Mouse (Mus musculus) kidney, embryonic 15.5 days (tissue): ENCODE measurements around the gene Layn. TPM values are rescaled to one million over a fixed set of nuclear protein-coding genes. Genes with fewer than 3 reads are reported as not detected.

Experiments used
- ATAC-seq: fragments of 200-750 bp; cut with Nextera tagmentation; replicated peaks from 2 replicates; pipeline ENCODE4 v1.8.0; 2017; ENCODE audit warnings: moderate TSS enrichment; ENCODE audit not compliant: low FRiP score
- H3K27ac ChIP-seq: fragments of 300-500 bp; sonication (generic); 2 replicates; pipeline ENCODE4 v1.5.1; 2015; ENCODE audit warnings: mild to moderate bottlenecking, inconsistent platforms
- H3K27me3 ChIP-seq: fragments of 300-500 bp; sonication (generic); 2 replicates; pipeline ENCODE4 v1.6.1; 2015; ENCODE audit warnings: inconsistent platforms
- H3K36me3 ChIP-seq: fragments of 300-500 bp; sonication (generic); 2 replicates; pipeline ENCODE4 v1.6.1; 2015; ENCODE audit warnings: inconsistent platforms
- H3K4me1 ChIP-seq: fragments of 300-500 bp; sonication (generic); 2 replicates; pipeline ENCODE4 v1.6.1; 2015; ENCODE audit warnings: inconsistent platforms
- H3K4me2 ChIP-seq: fragments of 300-500 bp; sonication (generic); 2 replicates; pipeline ENCODE4 v1.6.1; 2015; ENCODE audit warnings: moderate library complexity, mild to moderate bottlenecking, inconsistent platforms
- H3K4me3 ChIP-seq: fragments of 300-500 bp; sonication (generic); replicated peaks from 2 replicates; pipeline ENCODE4 v1.5.1; 2015; ENCODE audit warnings: mild to moderate bottlenecking, inconsistent platforms
- H3K9ac ChIP-seq: fragments of 300-500 bp; sonication (generic); 2 replicates; pipeline ENCODE4 v1.6.1; 2015; ENCODE audit warnings: mild to moderate bottlenecking, inconsistent platforms
- H3K9me3 ChIP-seq: fragments of 300-500 bp; sonication (generic); replicated peaks from 2 replicates; pipeline ENCODE4 v1.6.1; 2016; ENCODE audit warnings: inconsistent platforms
- WGBS: fragments of 180-500 bp; shearing (Covaris S2); methylation state at CpG from one replicate; pipeline ENCODE4 v1.1.7; 2015; ENCODE audit warnings: mixed read lengths; 5-methylcytosine and 5-hydroxymethylcytosine counted together
- polyA plus RNA-seq: library from polyadenylated mRNA; unstranded; fragments of >200 nt; fragmentation: Nextera tagmentation; extraction: Ambion mirVana; gene quantifications from 2 replicates; pipeline ENCODE4 v1.2.1, GENCODE M21; 2015

Layn gene
- polyA plus RNA-seq, 1 experiment from 2014 or later: 8.1 TPM

DNA sequence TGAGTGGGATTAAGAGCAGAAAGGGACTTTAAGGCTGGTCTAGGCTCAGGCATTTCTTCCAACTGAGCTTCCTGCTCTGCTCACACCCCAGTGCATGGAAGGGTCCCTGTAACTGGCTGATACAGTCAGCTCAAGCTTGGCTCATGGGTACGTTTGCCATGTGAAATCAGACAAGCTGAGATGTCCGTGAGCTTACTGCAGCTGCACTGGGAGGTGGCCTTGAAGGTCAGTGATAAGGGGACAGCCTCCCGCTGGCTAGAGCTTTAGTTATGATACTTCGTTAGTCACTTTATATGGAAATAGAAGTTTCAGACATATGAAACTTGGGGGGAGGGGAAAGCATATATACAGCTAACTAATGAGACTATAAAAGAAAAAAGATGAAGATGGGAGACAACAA lies 6.1 kb downstream of the Layn start:
- no peak overlapping the region for H3K4me2 ChIP-seq
- no peak overlapping the region for H3K27ac ChIP-seq
- no peak for ATAC-seq
- no peaks in the 10 kb centered on the region for H3K9me3 ChIP-seq
- H3K4me1 ChIP-seq: peaks cover 5% of the 10 kb centered on the region
- H3K27me3 ChIP-seq: no peaks in the 10 kb centered on the region
- no peak overlapping the region for H3K4me3 ChIP-seq
- no peak overlapping the region for H3K9ac ChIP-seq
- 78% methylated on average over 4 of the region's 4 CpGs for WGBS
- H3K36me3 ChIP-seq: no peaks in the 10 kb centered on the region

DNA sequence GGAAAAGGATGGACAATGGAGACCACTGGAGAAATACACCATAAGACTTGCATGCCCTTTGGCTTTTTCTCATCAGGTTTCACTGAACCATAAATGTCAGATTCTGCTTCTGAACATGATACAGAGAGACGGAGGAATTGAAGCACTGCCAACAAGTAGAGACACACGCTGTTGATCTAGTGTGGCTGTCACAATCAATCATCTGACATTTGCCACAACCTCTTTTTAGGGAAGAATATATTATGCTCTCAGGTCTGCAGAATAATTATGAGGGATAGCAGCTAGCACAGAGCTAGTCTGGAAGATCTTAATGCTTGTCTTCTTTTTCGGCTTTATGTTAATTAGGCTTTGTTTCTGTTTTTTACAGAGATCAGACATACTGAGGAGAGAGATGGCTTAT lies 8.7 kb downstream of the Layn start:
- H3K27ac ChIP-seq: no peak overlapping the region
- no peak overlapping the region for H3K9ac ChIP-seq
- ATAC-seq: no peak
- H3K27me3 ChIP-seq: no peaks in the 10 kb centered on the region
- no peaks in the 10 kb centered on the region for H3K4me1 ChIP-seq
- H3K4me2 ChIP-seq: no peak overlapping the region
- H3K4me3 ChIP-seq: no peak overlapping the region
- WGBS: 40% methylated on average over 3 of the region's 3 CpGs
- H3K36me3 ChIP-seq: no peaks in the 10 kb centered on the region
- H3K9me3 ChIP-seq: no peaks in the 10 kb centered on the region

DNA sequence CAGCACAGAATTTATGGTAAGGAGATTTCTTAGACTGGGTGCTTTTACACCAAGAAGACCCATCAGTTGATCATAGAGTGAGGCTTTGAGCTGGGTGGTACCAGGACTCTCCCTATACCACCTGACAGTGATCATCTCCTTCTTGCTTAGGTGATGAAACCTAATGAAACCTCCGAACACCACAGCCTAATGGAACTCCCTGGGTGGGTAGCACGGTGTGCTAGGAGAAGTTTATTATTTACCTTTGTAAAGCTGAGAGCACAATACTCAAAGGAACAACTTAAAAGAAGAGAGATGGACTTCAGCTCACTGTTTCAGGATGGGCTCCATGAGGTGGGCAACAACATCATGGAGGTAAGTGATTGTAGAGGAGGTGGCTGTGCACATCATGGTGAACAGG lies 16.3 kb downstream of the Layn start, which contains the start of gene Btg4:
Gene Btg4 (plus strand): TSS at position 301 of the 400 bp plus-strand sequence.
- H3K4me3 ChIP-seq: no peak within 1 kb of the TSS
- H3K36me3 ChIP-seq: no peaks in the 10 kb centered on the region
- no peak for ATAC-seq
- H3K27me3 ChIP-seq: no peaks in the 10 kb centered on the region
- H3K4me2 ChIP-seq: no peak within 1 kb of the TSS
- no peak within 1 kb of the TSS for H3K9ac ChIP-seq
- H3K9me3 ChIP-seq: no peaks in the 10 kb centered on the region
- 0 out of 2 replicates have a peak, but pooled peaks cover 2% of the 10 kb centered on the region for H3K4me1 ChIP-seq
- WGBS: 75% methylated on average over 2 of the region's 2 CpGs
- H3K27ac ChIP-seq: no peak within 1 kb of the TSS

DNA sequence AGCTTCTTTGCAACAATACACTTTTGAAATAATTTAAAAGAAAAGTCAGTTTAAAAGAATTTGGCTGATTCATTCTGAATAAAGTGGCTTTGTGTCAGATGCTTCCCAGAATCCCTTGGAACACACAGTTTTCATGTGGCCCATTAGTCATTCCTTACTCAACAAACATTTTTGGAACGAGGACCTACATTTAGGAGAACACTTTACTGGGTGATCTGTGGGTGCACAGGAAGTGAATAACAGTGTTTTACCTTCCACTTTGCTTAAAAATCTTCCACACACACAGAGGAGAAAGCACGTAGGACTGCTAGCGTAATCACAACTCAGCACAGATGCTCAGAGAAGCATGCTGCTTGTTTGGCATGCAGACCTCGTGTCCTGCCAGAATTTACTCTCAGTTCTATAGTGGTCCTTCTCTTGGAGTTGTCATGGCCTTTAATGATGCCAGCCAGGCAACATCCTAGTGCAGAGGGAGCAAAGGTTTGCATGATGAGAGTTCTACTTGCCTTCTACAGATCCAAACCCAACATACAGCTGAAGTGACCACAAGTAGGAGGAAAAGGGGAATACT lies 17.9 kb downstream of the Layn start:
- Histone ChIP-seq H3K27ac (no peak overlapping the region), H3K4me3 (no peak overlapping the region), H3K27me3 (no peaks in the 10 kb centered on the region), H3K4me2 (no peak overlapping the region), H3K9ac (no peak overlapping the region), H3K9me3 (no peaks in the 10 kb centered on the region), H3K4me1 (0 out of 2 replicates have a peak, but pooled peaks cover 2% of the 10 kb centered on the region), H3K36me3 (no peaks in the 10 kb centered on the region)
- ATAC-seq: no peak
- 75% methylated on average over 4 of the region's 4 CpGs for WGBS

DNA sequence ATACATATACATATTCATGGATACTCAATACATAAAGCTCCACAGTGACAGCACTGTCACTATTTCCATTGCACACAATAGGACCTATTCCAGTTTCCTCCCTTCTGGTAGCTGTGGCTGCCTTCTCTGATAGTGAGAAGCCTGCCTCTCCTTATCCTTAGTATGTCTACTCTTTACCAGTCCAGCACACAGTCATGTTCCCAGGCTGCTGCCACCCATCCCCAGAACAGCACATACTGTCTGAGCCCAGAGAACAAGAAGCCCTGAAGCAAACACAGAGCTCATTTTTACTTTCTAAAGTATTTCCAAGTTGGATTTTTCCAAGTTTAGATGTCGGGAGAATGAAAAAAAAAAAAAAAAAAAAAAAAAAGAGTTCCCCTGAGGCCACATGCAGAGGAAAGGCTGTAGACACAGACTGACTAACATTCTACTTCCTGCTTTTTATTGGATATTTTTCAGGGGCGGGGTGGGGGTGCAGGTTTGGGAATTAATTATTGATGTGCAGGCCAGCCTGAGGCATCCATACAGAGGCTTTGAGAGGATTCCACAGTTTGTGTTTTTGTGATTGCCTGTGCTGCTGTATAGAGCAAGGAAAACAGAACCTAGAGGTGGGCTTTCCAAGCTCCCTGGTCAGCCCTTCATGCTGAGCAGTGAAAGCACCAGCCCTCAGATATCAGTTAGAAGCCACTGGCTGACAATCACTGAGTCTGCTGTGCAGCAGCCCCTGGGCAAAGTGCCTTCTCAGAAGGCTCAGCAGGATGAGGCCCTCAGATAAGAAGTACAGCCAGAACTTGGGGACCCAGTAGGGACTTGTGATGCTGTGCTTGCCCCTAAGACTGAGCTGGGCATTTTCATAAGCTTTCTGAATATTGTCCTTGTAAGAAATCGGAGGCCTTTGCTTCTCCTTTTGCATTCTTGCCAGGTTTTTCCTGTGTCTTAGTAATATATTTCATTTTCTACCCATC lies 20.3 kb downstream of the Layn start:
- Histone ChIP-seq H3K9me3 (no peaks in the 10 kb centered on the region), H3K27ac (no peak overlapping the region), H3K9ac (no peak overlapping the region), H3K4me3 (no peak overlapping the region), H3K4me2 (no peak overlapping the region), H3K4me1 (0 out of 2 replicates have a peak, but pooled peaks cover 2% of the 10 kb centered on the region), H3K36me3 (no peaks in the 10 kb centered on the region), H3K27me3 (no peaks in the 10 kb centered on the region)
- ATAC-seq: no peak
- WGBS: 62% methylated on average over 3 of the region's 3 CpGs

DNA sequence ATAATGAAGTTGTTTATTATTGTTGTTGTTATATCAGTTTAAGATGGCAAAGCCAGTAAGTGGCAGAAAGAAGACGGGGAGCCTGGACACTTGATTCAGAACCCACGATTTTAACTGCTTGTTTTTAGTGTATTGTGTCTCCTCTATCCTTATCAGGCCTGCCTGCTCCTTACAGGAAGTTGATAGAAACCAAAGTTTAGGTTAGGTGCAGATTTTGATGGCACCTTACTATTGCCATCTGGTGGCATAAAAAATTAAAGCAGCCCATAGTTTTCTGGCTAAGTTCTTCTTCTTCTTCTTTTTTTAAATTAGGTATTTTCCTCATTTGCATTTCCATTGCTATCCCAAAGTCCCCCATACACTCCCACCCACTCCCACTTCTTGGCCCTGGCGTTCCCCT lies 24.7 kb downstream of the Layn start:
- no peak overlapping the region for H3K4me3 ChIP-seq

DNA sequence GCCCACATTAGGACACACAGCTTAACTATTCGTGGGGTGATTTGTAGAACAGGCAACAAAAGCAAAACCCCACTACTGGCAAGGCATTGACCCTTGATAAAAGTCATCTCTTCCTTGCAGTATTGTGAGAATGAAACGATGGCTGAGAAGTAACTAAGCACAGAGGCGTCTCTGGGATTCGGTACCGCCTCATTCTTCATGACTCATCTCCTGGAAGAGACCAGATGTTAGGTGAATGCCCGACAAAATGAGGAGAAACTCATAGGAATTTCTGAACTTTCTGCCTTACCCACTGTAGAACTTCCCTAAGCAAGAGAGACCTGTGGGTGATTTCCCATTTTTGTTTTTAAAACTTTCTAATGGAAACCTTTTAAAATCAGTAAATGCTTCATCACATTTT lies 34.8 kb downstream of the Layn start:
- 78% methylated on average over 6 of the region's 6 CpGs for WGBS
- Histone ChIP-seq H3K4me1 (no peaks in the 10 kb centered on the region), H3K9ac (no peak overlapping the region), H3K4me3 (no peak overlapping the region), H3K9me3 (no peaks in the 10 kb centered on the region), H3K4me2 (no peak overlapping the region), H3K27ac (no peak overlapping the region), H3K27me3 (no peaks in the 10 kb centered on the region), H3K36me3 (no peaks in the 10 kb centered on the region)
- no peak for ATAC-seq

More for the DNA sequence above, 24.7 kb downstream of the Layn start:
- no peak overlapping the region for H3K27ac ChIP-seq
- H3K9me3 ChIP-seq: no peaks in the 10 kb centered on the region
- H3K9ac ChIP-seq: no peak overlapping the region
- WGBS: 77% methylated on average over 3 of the region's 3 CpGs
- H3K27me3 ChIP-seq: no peaks in the 10 kb centered on the region
- 0 out of 2 replicates have a peak, but pooled peaks cover 2% of the 10 kb centered on the region for H3K4me1 ChIP-seq
- H3K4me2 ChIP-seq: no peak overlapping the region
- ATAC-seq: no peak
- no peaks in the 10 kb centered on the region for H3K36me3 ChIP-seq

DNA sequence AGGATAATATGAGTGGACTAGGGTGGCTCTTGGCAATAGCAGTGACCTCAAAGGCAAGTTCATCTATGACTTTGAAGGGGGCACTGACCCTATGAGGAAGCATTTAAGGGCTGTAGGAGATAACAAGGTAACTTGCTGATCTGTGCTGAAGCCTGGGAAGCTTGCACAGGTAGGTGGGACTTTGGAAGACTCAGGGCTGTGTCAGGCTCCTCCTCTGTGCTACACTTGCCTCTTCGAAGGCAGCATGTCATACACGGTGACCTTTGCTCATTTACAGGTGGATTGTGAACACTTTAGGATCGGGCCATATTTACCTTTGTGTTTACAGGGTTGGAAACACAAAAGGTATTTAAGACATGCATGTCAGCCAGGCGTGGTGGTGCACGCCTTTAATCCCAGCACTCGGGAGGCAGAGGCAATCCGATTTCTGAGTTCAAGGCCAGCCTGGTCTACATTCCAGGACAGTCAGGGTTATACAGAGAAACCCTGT lies 35.4 kb downstream of the Layn start:
- no peaks in the 10 kb centered on the region for H3K36me3 ChIP-seq
- H3K4me2 ChIP-seq: no peak overlapping the region
- no peak for ATAC-seq
- 89% methylated on average over 7 of the region's 7 CpGs for WGBS
- no peaks in the 10 kb centered on the region for H3K9me3 ChIP-seq
- H3K9ac ChIP-seq: no peak overlapping the region
- no peaks in the 10 kb centered on the region for H3K4me1 ChIP-seq
- no peak overlapping the region for H3K4me3 ChIP-seq
- H3K27ac ChIP-seq: no peak overlapping the region
- no peaks in the 10 kb centered on the region for H3K27me3 ChIP-seq

DNA sequence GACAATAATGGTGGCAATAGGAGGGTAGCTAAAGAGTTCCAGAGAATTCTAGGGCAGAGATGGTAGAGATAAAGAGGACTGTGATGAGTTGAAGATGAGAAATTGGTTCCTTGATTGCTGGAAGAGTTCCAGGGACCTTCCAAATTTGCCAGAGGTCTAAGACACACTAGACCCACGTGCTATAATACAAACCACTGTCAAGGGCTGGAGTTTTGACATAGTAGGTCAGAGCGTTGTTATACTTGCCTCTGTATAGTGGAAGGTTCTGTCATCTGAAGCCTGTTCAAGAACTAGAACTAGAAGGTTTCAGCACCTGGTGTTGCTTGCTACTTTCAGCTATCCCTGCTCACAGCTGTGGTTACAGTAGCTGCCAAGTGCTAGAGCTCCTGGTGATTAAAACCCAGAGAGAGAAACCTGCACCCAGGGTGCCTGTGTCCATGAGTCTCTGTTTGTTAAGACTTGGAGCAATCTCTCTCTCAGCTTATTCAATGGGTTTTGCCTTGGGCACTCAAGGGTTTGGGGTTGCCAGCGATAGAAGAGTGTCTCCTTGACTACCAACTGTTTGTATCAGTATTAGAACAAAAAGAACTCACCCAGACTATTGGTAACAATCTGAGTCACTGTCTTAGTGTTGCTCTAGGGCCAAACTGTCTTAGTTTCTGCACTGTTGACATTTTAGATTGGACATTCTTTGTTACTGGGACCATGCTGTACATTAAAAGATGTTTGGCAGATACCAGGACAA lies 43.9 kb downstream of the Layn start:
- H3K9ac ChIP-seq: no peak overlapping the region
- H3K4me1 ChIP-seq: no peaks in the 10 kb centered on the region
- no peaks in the 10 kb centered on the region for H3K9me3 ChIP-seq
- 79% methylated on average over 3 of the region's 3 CpGs for WGBS
- no peaks in the 10 kb centered on the region for H3K36me3 ChIP-seq
- H3K4me3 ChIP-seq: no peak overlapping the region
- no peak overlapping the region for H3K4me2 ChIP-seq
- H3K27me3 ChIP-seq: no peaks in the 10 kb centered on the region
- no peak overlapping the region for H3K27ac ChIP-seq
- ATAC-seq: no peak

DNA sequence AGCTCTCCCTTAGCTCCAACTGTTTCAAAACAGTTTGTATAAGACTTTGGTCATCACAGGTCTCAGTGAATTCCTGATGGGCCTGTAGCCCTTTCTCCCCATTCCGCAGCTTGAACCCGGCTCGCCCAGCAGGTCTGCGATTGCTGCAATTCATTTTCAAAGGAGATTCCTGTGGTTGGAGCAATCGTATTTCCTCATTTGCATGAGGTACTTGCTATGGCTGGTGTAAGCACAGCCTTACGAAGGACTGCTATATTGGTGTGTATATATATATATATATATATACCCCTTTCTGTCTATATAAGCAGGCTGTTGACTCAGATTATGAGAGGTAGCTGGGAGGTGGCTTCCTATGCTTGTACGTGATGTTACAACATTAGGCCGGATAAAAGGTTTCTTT lies 44.6 kb downstream of the Layn start:
- H3K4me2 ChIP-seq: no peak overlapping the region
- no peaks in the 10 kb centered on the region for H3K4me1 ChIP-seq
- no peak overlapping the region for H3K9ac ChIP-seq
- H3K27ac ChIP-seq: no peak overlapping the region
- H3K9me3 ChIP-seq: no peaks in the 10 kb centered on the region
- no peak overlapping the region for H3K4me3 ChIP-seq
- no peaks in the 10 kb centered on the region for H3K36me3 ChIP-seq
- ATAC-seq: no peak
- no peaks in the 10 kb centered on the region for H3K27me3 ChIP-seq
- 59% methylated on average over 8 of the region's 8 CpGs for WGBS

DNA sequence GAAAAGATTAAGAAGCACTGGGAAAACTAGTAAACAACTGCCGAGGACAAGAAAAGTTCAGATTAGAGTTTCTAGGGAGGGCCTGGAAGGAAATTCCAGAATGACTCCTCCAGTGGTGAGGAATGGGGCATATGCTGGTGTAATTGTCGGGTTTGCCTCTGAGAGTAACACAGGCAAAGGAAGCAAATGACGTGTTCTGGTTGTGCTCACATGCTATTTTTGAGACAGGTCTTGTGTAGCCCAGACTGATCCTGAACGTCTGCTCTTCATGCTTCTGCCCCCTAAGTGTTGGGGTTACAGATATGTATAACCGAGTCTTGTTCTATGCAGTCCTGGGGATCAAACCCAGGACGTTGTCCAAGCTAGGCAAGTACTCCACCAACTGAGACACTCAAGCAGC lies 45.3 kb downstream of the Layn start:
- Histone ChIP-seq H3K9me3 (no peaks in the 10 kb centered on the region), H3K36me3 (no peaks in the 10 kb centered on the region), H3K4me2 (no peak overlapping the region), H3K27me3 (no peaks in the 10 kb centered on the region), H3K4me3 (no peak overlapping the region), H3K9ac (no peak overlapping the region), H3K27ac (no peak overlapping the region), H3K4me1 (no peaks in the 10 kb centered on the region)
- WGBS: 62% methylated on average over 6 of the region's 6 CpGs
- ATAC-seq: no peak

DNA sequence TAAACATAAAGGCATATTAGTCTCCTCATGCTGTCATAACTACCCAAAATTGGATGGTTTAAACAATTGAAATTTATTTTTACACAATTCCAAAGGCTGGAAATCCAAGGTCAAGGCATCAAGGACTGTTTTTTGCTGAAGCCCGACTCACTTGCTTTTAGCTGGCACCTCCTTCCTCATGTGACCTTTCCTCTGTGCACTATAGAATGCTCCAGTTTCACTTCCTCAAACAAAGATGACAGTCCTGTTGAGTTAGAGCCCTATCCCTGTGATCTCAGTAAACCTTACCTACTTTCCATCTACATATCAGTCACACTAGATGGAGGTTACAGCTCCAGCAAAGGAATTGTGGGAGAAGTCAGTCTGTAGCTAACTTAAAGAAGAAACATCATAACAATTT lies 46.7 kb downstream of the Layn start:
- Histone ChIP-seq H3K27me3 (no peaks in the 10 kb centered on the region), H3K4me2 (no peak overlapping the region), H3K36me3 (no peaks in the 10 kb centered on the region), H3K9ac (no peak overlapping the region), H3K9me3 (no peaks in the 10 kb centered on the region), H3K4me3 (no peak overlapping the region), H3K4me1 (no peaks in the 10 kb centered on the region), H3K27ac (no peak overlapping the region)
- no peak for ATAC-seq
- 42% methylated on average over 1 of the region's 1 CpGs for WGBS
